Mouse (Mus musculus) myocyte (in vitro differentiated cells): ENCODE measurements around the gene Sox14. TPM values are rescaled to one million over a fixed set of nuclear protein-coding genes. Genes with fewer than 3 reads are reported as not detected.

Experiments
- H3K27me3 ChIP-seq: one replicate; pipeline ENCODE4 v1.6.1; 2011; ENCODE audit not compliant: control insufficient read depth, insufficient read depth, insufficient read length
- H3K36me3 ChIP-seq: one replicate; pipeline ENCODE4 v1.6.1; 2011; ENCODE audit not compliant: control insufficient read depth, insufficient read depth
- H3K4me2 ChIP-seq: one replicate; pipeline ENCODE4 v1.6.1; 2011; ENCODE audit warnings: low read depth, control low read depth
- H3K4me3 ChIP-seq: one replicate; pipeline ENCODE4 v1.5.1; 2011; ENCODE audit warnings: mild to moderate bottlenecking, control low read depth, moderate library complexity
- H3K79me2 ChIP-seq: one replicate; pipeline ENCODE4 v1.6.1; 2011; ENCODE audit not compliant: control insufficient read depth, insufficient read depth
- H3ac ChIP-seq: one replicate; pipeline ENCODE4 v1.6.1; 2011; ENCODE audit not compliant: control insufficient read depth, insufficient read length
- CEBPB ChIP-seq: IDR thresholded peaks from 2 replicates; pipeline ENCODE4 v1.6.1; 2011; ENCODE audit warnings: mild to moderate bottlenecking, moderate library complexity; ENCODE audit not compliant: poor library complexity, insufficient read depth, severe bottlenecking
- E2F4 ChIP-seq: IDR thresholded peaks from one replicate; pipeline ENCODE4 v1.6.1; 2011; ENCODE audit warnings: mild to moderate bottlenecking, control low read depth, moderate library complexity; ENCODE audit not compliant: insufficient read depth
- MAX ChIP-seq: IDR thresholded peaks from one replicate; pipeline ENCODE4 v1.6.1; 2011; ENCODE audit warnings: low read depth, mild to moderate bottlenecking, control low read depth
- MYOD1 ChIP-seq, 3 experiments: IDR thresholded peaks; one replicate each; pipeline ENCODE4 v1.6.1; 2011; ENCODE audit warnings: control low read depth in 2 of 3, low read depth in 2 of 3, mild to moderate bottlenecking in 2 of 3, moderate library complexity in 1 of 3; ENCODE audit not compliant: insufficient read length in 2 of 3, control insufficient read depth in 1 of 3
- MYOG ChIP-seq, 3 experiments: IDR thresholded peaks; one replicate each; pipeline ENCODE4 v1.6.1; 2011; ENCODE audit warnings: control low read depth in 2 of 3, low read depth in 2 of 3, mild to moderate bottlenecking in 2 of 3; ENCODE audit not compliant: insufficient read length in 2 of 3, control insufficient read depth in 1 of 3, insufficient read depth in 1 of 3
- POLR2A ChIP-seq: IDR thresholded peaks from one replicate; pipeline ENCODE4 v1.6.1; 2011; ENCODE audit warnings: low read depth, mild to moderate bottlenecking, control low read depth, moderate library complexity; ENCODE audit not compliant: insufficient read length
- POLR2AphosphoS2 ChIP-seq: IDR thresholded peaks from one replicate; pipeline ENCODE4 v1.6.1; 2011; ENCODE audit warnings: low read depth, control low read depth; ENCODE audit not compliant: insufficient read length
- REST ChIP-seq: IDR thresholded peaks from one replicate; pipeline ENCODE4 v1.6.1; 2011; ENCODE audit warnings: mild to moderate bottlenecking, control low read depth, moderate library complexity; ENCODE audit not compliant: insufficient read depth, insufficient read length
- SRF ChIP-seq: IDR thresholded peaks from one replicate; pipeline ENCODE4 v1.6.1; 2011; ENCODE audit warnings: low read depth; ENCODE audit not compliant: control insufficient read depth, insufficient read length
- TCF12 ChIP-seq: IDR thresholded peaks from one replicate; pipeline ENCODE4 v1.6.1; 2011; ENCODE audit warnings: mild to moderate bottlenecking, control low read depth; ENCODE audit not compliant: poor library complexity, insufficient read depth, severe bottlenecking
- TCF3 ChIP-seq: IDR thresholded peaks from one replicate; pipeline ENCODE4 v1.6.1; 2011; ENCODE audit warnings: low read depth, control low read depth; ENCODE audit not compliant: insufficient read length
- USF1 ChIP-seq: IDR thresholded peaks from one replicate; pipeline ENCODE4 v1.6.1; 2011; ENCODE audit warnings: low read depth, mild to moderate bottlenecking, control low read depth, moderate library complexity
- polyA plus RNA-seq: library from polyadenylated mRNA; unstranded; fragments of >200 nt; fragmentation: generic; extraction: Trizol; gene quantifications from one replicate; pipeline ENCODE4 v1.2.1, GENCODE M21; 2012; ENCODE audit warnings: missing spikeins

Sox14 gene
- not detected for polyA plus RNA-seq

- Histone ChIP-seq H3K4me3 (no peak within 1 kb of the TSS), H3K4me2 (no peak within 1 kb of the TSS), H3K27me3 (peaks cover 54% of the 10 kb centered on the region), H3ac (no peak within 1 kb of the TSS), H3K36me3 (no peaks in the 10 kb centered on the region), H3K79me2 (no peaks in the 10 kb centered on the region)
- TF ChIP-seq TCF12 (no peak), MAX (no peak)
Observed at GRCm38 (mm10) chr9:99875618-99876372, at the start of gene Sox14. Gene Sox14, minus strand, starts transcription at chr9:99876170.

- Histone ChIP-seq H3K36me3 (no peaks in the 10 kb centered on the region), H3K79me2 (no peaks in the 10 kb centered on the region), H3K4me3 (no peak overlapping the region), H3K27me3 (peaks cover 39% of the 10 kb centered on the region), H3K4me2 (no peak overlapping the region), H3ac (no peak overlapping the region)
- no peak for TF ChIP-seq TCF3
- TF ChIP-seq CEBPB, result no peak
- TF ChIP-seq MAX, result no peak
- no peak for TF ChIP-seq MYOG (IDR thresholded peaks at IDR 0.05; ENCODE audit: control insufficient read depth in 1 of 3, insufficient read depth in 1 of 3, insufficient read length in 2 of 3, low read depth in 2 of 3)
- TF ChIP-seq REST, result no peak
- no peak for TF ChIP-seq E2F4
- no peak for TF ChIP-seq MYOD1 (IDR thresholded peaks at IDR 0.05; ENCODE audit: control insufficient read depth in 1 of 3, insufficient read length in 2 of 3, low read depth in 2 of 3)
- no peak for TF ChIP-seq POLR2AphosphoS2
- TF ChIP-seq USF1, result no peak
- no peak for TF ChIP-seq POLR2A
- no peak for TF ChIP-seq TCF12
- TF ChIP-seq SRF, result no peak
Observed at GRCm38 (mm10) chr9:99879311-99879710, 3.3 kb upstream of the Sox14 start.

- H3K79me2 ChIP-seq, result no peaks in the 10 kb centered on the region
- H3K4me3 ChIP-seq, result no peak overlapping the region
- H3K36me3 ChIP-seq, result no peaks in the 10 kb centered on the region
- TF ChIP-seq POLR2AphosphoS2 (no peak), USF1 (no peak), TCF12 (no peak), POLR2A (no peak), MYOG (IDR thresholded peaks at IDR 0.05; ENCODE audit: control insufficient read depth in 1 of 3, insufficient read depth in 1 of 3, insufficient read length in 2 of 3, low read depth in 2 of 3) (no peak), REST (no peak), CEBPB (no peak), MYOD1 (IDR thresholded peaks at IDR 0.05; ENCODE audit: control insufficient read depth in 1 of 3, insufficient read length in 2 of 3, low read depth in 2 of 3) (no peak)
- no peak overlapping the region for H3ac ChIP-seq
- H3K4me2 ChIP-seq, result no peak overlapping the region
- H3K27me3 ChIP-seq, result peaks cover 39% of the 10 kb centered on the region
Observed at GRCm38 (mm10) chr9:99878588-99878987, 2.6 kb upstream of the Sox14 start.

- no peaks in the 10 kb centered on the region for H3K79me2 ChIP-seq
- no peaks in the 10 kb centered on the region for H3K36me3 ChIP-seq
- no peak overlapping the region for H3ac ChIP-seq
- TF ChIP-seq POLR2AphosphoS2, result no peak
- no peak overlapping the region for H3K4me3 ChIP-seq
- H3K27me3 ChIP-seq, result peaks cover 47% of the 10 kb centered on the region
- no peak overlapping the region for H3K4me2 ChIP-seq
Observed at GRCm38 (mm10) chr9:99877056-99877546, 1.1 kb upstream of the Sox14 start.

GRCm38 (mm10) chr9:99876373-99877055 is 544 bp upstream of the Sox14 start:
- no peak overlapping the region for H3K4me3 ChIP-seq
- TF ChIP-seq SRF, result no peak
- TF ChIP-seq MAX, result no peak
- no peak for TF ChIP-seq MYOD1 (IDR thresholded peaks at IDR 0.05; ENCODE audit: control insufficient read depth in 1 of 3, insufficient read length in 2 of 3, low read depth in 2 of 3)
- no peak for TF ChIP-seq USF1
- no peak for TF ChIP-seq E2F4
- no peak for TF ChIP-seq TCF3
- TF ChIP-seq MYOG (IDR thresholded peaks at IDR 0.05; ENCODE audit: control insufficient read depth in 1 of 3, insufficient read depth in 1 of 3, insufficient read length in 2 of 3, low read depth in 2 of 3), result no peak
- TF ChIP-seq POLR2AphosphoS2, result no peak
- TF ChIP-seq TCF12, result no peak
- no peak for TF ChIP-seq CEBPB
- TF ChIP-seq POLR2A, result no peak
- no peak for TF ChIP-seq REST
- H3K4me2 ChIP-seq, result no peak overlapping the region
- H3ac ChIP-seq, result no peak overlapping the region
- H3K79me2 ChIP-seq, result no peaks in the 10 kb centered on the region
- H3K27me3 ChIP-seq, result peaks cover 48% of the 10 kb centered on the region
- H3K36me3 ChIP-seq, result no peaks in the 10 kb centered on the region
